Mouse (Mus musculus): ENCODE data around the gene Sgk1. TPM values are rescaled to one million over a fixed set of nuclear protein-coding genes. Genes with fewer than 3 reads are reported as not detected.
"Not testable (repeated sequence)": the region's sequence is repeated elsewhere in the genome, so short reads cannot be mapped to it uniquely, and the experiment has no call there.

Sgk1 gene
- polyA plus RNA-seq, 1 experiment from 2014 or later = 28.2 TPM

DNA sequence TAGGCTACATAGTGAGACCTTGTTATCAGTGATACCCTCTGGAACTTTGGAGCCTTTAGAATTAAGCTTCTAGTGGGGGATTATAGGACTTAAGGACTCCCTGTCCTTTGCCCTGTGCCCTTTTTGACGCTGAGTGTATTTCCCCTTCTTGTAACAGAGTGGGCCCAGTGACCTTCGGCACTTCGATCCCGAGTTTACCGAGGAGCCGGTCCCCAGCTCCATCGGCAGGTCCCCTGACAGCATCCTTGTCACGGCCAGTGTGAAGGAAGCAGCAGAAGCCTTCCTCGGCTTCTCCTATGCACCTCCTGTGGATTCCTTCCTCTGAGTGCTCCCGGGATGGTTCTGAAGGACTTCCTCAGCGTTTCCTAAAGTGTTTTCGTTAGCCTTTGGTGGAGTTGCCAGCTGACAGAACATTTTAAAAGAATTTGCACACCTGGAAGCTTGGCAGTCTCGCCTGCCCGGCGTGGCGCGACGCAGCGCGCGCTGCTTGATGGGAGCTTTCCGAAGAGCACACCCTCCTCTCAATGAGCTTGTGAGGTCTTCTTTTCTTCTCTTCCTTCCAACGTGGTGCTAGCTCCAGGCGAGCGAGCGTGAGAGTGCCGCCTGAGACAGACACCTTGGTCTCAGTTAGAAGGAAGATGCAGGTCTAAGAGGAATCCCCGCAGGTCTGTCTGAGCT, 116.7 kb downstream of the Sgk1 start:
- Histone ChIP-seq H3K27ac (replicated peaks) (no peak overlapping the region), H3K4me3 (no peak overlapping the region), H3K27me3 (no peaks in the 10 kb centered on the region), H3K9ac (replicated peaks) (no peak overlapping the region), H3K4me2 (replicated peaks) (0 out of 2 replicates have a peak overlapping the region, but pooled peaks have one; percentile 17), H3K9me3 (no peaks in the 10 kb centered on the region), H3K36me3 (0 out of 2 replicates have a peak, but pooled peaks cover 6% of the 10 kb centered on the region), H3K4me1 (no peaks in the 10 kb centered on the region; the same call in 1 of the 2 replicates)
- WGBS = 83% methylated on average over 28 of the region's 28 CpGs
- ATAC-seq (ENCODE audit: low FRiP score, low read depth) = no peak

DNA sequence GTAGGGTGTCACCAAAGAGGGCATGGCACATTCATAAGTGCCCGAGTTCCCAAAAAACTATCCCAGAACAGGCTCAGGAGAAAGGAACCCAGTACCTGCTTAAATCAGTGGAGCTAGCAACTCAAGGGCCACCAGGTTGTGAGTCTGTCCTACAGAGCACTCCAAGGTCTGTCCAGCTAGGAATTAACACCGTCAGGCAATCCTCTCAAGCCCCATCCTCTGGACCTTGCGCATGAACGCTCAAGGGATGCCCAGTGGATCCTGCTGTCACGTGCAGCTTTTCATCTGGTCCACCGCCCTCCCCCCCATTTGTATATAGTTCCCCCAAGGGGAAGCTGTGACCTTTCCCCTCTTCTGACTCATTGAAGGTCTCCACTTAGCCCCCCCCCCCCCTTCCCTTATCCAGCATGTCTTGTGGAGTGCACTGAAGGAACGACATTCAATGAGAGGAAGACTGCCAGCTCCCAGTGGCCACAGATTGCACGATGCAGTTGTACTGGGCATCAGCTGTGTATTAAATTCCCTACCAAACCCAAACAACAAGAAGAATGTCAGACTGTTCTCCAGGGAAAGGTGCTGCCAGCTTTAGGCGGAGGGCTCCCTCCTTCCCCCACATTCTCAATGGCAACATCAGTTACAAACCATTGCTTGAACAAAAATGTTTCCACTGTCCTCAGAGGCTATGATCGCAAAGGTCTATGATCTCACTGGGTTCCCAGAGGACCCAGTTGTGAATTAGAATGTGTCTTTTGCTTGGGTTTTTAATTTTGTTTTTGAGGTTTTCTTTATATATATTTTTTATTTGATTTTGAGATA, 118.7 kb downstream of the Sgk1 start:
- no peaks in the 10 kb centered on the region for H3K9me3 ChIP-seq
- H3K27ac ChIP-seq (replicated peaks) = no peak overlapping the region
- no peak overlapping the region for H3K4me2 ChIP-seq (replicated peaks)
- no peak overlapping the region for H3K9ac ChIP-seq (replicated peaks)
- no peaks in the 10 kb centered on the region for H3K4me1 ChIP-seq
- H3K36me3 ChIP-seq = 0 out of 2 replicates have a peak, but pooled peaks cover 6% of the 10 kb centered on the region
- no peak overlapping the region for H3K4me3 ChIP-seq
- WGBS = 57% methylated on average over 10 of the region's 10 CpGs
- no peak for ATAC-seq (ENCODE audit: low FRiP score, low read depth)
- no peaks in the 10 kb centered on the region for H3K27me3 ChIP-seq

DNA sequence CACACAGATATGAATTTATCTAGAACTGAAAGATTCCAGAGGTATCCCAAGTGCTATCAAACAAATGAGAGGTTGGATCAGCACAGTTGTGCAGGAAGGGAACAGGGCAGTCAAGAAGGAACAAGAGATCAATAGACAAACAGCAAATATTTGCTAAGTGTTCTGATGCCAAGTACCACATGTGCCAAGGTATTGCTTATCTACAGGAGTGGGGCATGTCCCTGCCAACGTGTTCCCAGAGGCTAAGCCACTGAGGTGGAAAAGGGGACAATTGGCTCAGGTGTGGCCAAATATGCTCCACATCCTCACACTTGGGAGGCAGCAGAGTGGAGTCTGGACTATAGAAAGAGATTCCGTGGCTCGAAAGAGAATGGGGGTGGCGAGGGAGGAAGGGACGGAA, 119.6 kb downstream of the Sgk1 start:
- Histone ChIP-seq H3K36me3 (0 out of 2 replicates have a peak, but pooled peaks cover 6% of the 10 kb centered on the region), H3K9ac (replicated peaks) (no peak overlapping the region), H3K27ac (replicated peaks) (no peak overlapping the region), H3K4me2 (replicated peaks) (no peak overlapping the region), H3K4me1 (no peaks in the 10 kb centered on the region), H3K9me3 (no peaks in the 10 kb centered on the region), H3K4me3 (no peak overlapping the region), H3K27me3 (no peaks in the 10 kb centered on the region)
- 86% methylated on average over 3 of the region's 5 CpGs for WGBS
- ATAC-seq (ENCODE audit: low FRiP score, low read depth) = no peak

DNA sequence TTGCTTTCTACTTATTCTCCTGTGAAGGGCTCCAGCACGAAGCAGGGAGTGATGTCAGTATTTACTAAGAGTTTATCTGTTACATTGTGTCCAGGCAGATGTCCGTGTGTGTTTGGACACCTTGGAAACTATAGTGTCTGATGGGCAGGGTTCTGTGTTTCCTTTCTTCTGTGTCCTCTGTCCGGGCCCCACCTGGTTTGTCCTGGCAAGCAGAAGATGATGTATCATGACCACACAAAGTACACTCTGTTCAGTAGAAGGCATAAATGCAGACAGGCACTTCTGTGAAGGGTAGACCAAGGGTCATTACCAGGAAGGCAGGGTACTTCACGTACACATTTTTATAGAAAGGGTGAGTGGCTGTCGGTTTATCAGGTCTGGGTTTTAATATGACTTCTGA, 122.8 kb downstream of the Sgk1 start:
- WGBS = 84% methylated on average over 5 of the region's 5 CpGs
- Histone ChIP-seq H3K27ac (replicated peaks) (no peak overlapping the region), H3K4me1 (no peaks in the 10 kb centered on the region), H3K9ac (replicated peaks) (no peak overlapping the region), H3K27me3 (no peaks in the 10 kb centered on the region), H3K4me3 (no peak overlapping the region), H3K4me2 (replicated peaks) (no peak overlapping the region), H3K36me3 (no peaks in the 10 kb centered on the region), H3K9me3 (no peaks in the 10 kb centered on the region)
- no peak for ATAC-seq (ENCODE audit: low FRiP score, low read depth)

DNA sequence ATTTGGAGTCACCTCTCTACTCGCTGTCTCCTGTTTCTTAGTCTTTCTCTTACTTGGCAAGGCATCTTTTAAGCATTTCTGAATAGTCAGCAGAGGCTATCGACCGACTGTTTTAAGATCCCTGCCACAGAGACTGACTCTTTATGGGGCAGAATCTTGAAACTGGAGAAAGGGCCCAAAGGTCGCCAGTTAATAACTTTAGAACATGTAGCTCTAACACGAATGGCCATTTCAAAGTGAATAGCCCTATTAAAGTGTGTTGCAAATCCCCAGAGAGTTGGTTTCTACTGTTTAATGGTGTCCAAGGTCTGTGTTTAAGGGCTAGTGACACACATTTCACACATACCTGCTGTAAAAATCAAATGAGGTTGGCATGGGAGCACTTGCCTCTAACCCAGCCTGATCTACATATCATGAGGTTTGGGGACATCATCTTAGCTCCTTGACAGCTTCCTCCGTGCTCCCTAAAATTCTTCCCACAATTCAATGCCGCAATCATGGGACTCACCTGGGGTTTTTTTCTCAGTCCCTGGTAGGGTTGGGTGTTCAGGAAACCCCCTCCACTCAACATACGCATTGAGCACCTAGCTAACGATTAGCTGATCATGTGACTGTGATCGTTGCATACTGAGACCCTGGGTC, 125.3 kb downstream of the Sgk1 start:
- H3K4me2 ChIP-seq (replicated peaks) = no peak overlapping the region
- 83% methylated on average over 10 of the region's 10 CpGs for WGBS

DNA sequence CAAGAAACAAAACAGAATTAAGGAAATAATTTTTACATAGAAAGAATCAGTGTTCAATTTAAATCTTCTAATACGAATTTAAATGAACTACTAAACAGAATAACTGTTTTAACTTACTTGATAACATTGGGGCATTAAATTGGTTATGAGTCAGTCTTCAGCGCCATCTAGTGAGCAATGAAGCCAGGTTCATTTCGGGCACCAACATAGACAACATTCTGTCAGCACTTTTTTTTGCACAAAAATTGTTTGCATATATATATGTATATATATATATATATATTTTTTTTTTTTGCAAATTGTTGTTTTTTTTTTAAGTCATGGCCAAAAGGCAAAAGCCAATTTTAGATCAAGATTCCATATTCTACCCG, 125.8 kb downstream of the Sgk1 start:
- Histone ChIP-seq H3K4me3 (no peak overlapping the region), H3K9me3 (no peaks in the 10 kb centered on the region), H3K27ac (replicated peaks) (no peak overlapping the region), H3K36me3 (no peaks in the 10 kb centered on the region), H3K4me1 (no peaks in the 10 kb centered on the region), H3K9ac (replicated peaks) (no peak overlapping the region), H3K4me2 (replicated peaks) (no peak overlapping the region), H3K27me3 (no peaks in the 10 kb centered on the region)
- no peak for ATAC-seq (ENCODE audit: low FRiP score, low read depth)
- 48% methylated on average over 4 of the region's 4 CpGs for WGBS

More for the DNA sequence above, 125.3 kb downstream of the Sgk1 start:
- no peaks in the 10 kb centered on the region for H3K27me3 ChIP-seq
- no peaks in the 10 kb centered on the region for H3K36me3 ChIP-seq
- no peak for ATAC-seq (ENCODE audit: low FRiP score, low read depth)
- H3K4me3 ChIP-seq = no peak overlapping the region
- no peak overlapping the region for H3K27ac ChIP-seq (replicated peaks)
- H3K4me1 ChIP-seq = no peaks in the 10 kb centered on the region
- H3K9ac ChIP-seq (replicated peaks) = no peak overlapping the region
- H3K9me3 ChIP-seq = no peaks in the 10 kb centered on the region

DNA sequence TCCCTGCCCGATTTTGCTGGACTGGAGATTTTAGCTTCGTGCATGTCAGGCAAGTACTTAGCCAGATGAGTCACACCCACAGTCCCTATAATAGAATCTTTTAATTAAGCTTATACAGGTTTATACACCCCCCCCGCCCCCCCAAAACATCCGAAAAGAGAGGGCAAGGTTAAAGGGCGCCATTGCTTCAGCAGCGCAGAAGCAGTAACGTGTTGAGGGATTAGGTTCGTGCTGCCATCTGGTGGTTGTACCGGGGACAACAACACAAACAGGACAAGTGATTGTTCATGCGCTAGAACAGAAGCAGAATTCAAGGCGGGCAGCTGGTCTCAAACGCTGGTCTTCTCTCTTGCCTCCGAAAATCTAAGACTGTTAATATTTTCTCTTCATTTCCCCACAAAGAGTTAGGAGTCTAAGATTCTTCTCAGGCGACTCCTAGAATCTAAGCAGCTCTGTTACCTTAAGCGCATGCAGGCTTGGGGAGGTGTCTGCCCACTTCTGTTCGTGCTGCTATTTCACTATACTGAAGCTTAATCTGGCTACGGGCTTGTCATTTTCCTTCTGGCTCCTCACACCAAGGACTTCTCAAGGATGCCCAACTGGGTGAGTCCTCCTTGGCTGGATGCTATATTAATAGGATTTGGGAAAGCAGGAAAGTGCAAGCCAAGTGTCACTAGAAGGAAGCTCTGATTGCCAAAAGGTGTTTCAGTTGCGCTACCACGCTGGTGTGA, 128.3 kb downstream of the Sgk1 start:
- Histone ChIP-seq H3K9ac (replicated peaks) (no peak overlapping the region), H3K4me2 (replicated peaks) (no peak overlapping the region), H3K36me3 (no peaks in the 10 kb centered on the region), H3K27me3 (no peaks in the 10 kb centered on the region), H3K4me1 (no peaks in the 10 kb centered on the region), H3K4me3 (no peak overlapping the region), H3K27ac (replicated peaks) (no peak overlapping the region), H3K9me3 (no peaks in the 10 kb centered on the region)
- peak; percentile 41; the same call in 1 of the 2 replicates for ATAC-seq (ENCODE audit: low FRiP score, low read depth)
- WGBS = 44% methylated on average over 19 of the region's 19 CpGs

DNA sequence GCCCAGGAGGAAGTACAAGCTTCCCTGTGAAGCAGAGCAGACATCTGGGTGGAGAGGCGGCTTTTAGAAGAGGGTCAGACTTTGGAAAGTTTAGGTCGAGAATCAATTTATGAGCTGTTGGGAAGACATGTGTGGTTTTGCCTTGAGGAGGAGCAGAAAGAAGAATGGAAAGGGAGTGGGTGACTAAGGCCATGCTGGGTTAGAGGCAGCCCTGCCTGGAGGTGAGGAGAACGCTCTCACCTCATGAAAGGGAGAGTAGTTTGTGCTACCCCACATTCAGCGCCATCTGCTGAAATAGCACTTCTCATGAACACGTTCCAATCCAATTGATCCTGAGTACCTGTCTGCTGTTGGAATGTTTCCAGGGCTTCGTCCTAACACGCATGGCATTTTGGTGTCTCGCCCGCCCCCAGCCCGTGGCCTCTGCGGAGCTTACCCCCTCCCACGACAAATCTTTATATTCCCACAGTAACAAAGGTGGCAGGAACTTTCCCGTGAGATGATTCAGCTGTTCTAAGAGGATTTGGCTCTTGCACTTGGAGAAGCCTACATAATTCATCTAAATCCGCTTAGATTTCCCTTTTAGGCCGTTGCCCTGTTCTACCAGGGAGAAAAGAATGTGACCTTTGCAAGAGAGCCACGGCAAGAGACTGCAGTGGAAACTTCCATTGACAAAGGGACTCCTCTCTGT, 135.6 kb downstream of the Sgk1 start:
- no peak overlapping the region for H3K9ac ChIP-seq (replicated peaks)
- peak; percentile 62; the same call in 1 of the 2 replicates for ATAC-seq (ENCODE audit: low FRiP score, low read depth)
- WGBS = 29% methylated on average over 16 of the region's 16 CpGs
- H3K4me1 ChIP-seq = peaks cover 4% of the 10 kb centered on the region; the same call in 1 of the 2 replicates
- no peak overlapping the region for H3K4me3 ChIP-seq
- no peak overlapping the region for H3K4me2 ChIP-seq (replicated peaks)
- no peaks in the 10 kb centered on the region for H3K9me3 ChIP-seq
- 0 out of 2 replicates have a peak overlapping the region, but pooled peaks have one; percentile 15 for H3K27ac ChIP-seq (replicated peaks)
- no peaks in the 10 kb centered on the region for H3K36me3 ChIP-seq
- H3K27me3 ChIP-seq = no peaks in the 10 kb centered on the region

DNA sequence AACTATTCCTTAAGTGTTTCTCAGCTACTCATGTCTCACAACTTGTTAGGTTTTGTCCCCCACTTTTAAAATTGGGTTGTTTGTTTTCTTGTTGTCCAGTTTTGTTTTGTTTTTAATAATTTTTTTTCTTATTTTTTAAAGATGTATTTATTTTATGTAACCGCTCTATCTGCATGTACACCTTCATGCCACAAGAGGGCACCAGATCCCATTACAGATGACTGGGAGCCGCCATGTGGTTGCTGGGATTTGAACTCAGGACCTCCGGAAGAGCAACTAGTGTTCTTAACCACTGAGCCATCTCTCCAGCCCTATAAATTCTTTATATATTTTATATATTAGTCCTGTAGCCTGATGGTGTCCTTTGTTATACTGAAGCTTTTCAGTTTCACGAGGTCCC, 136.6 kb downstream of the Sgk1 start:
- Histone ChIP-seq H3K36me3 (no peaks in the 10 kb centered on the region), H3K4me2 (replicated peaks) (no peak overlapping the region), H3K27ac (replicated peaks) (no peak overlapping the region), H3K9me3 (no peaks in the 10 kb centered on the region), H3K9ac (replicated peaks) (no peak overlapping the region), H3K27me3 (no peaks in the 10 kb centered on the region), H3K4me3 (no peak overlapping the region), H3K4me1 (peaks cover 4% of the 10 kb centered on the region; the same call in 1 of the 2 replicates)
- 94% methylated on average over 4 of the region's 4 CpGs for WGBS
- ATAC-seq (ENCODE audit: low FRiP score, low read depth) = no peak

DNA sequence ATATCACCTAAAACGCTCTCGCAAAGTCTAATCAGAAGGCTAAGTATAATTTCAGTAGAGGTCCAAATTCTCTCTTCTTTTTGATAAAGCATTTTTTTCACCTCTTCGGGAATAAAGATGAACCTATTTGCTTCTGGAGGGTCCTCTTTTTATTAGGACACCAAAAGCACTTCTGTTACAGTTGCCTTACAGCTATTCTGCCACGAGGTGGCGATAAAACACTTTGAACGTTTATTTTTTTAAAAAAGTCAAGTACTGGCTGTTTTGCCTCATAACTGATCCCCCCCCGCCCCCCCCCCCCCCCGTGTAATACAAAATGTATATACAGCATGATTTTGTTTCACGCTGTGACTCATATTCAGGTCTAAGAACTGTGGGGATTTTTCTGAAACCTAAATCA, 152.3 kb downstream of the Sgk1 start:
- H3K4me3 ChIP-seq = no peak overlapping the region
- no peaks in the 10 kb centered on the region for H3K4me1 ChIP-seq
- no peak overlapping the region for H3K4me2 ChIP-seq (replicated peaks)
- no peak overlapping the region for H3K9ac ChIP-seq (replicated peaks)
- WGBS = 10% methylated on average over 9 of the region's 9 CpGs
- no peaks in the 10 kb centered on the region for H3K27me3 ChIP-seq
- no peaks in the 10 kb centered on the region for H3K36me3 ChIP-seq
- no peak overlapping the region for H3K27ac ChIP-seq (replicated peaks)
- ATAC-seq (ENCODE audit: low FRiP score, low read depth) = no peak
- H3K9me3 ChIP-seq = peaks cover 7% of the 10 kb centered on the region; the same call in 1 of the 2 replicates

DNA sequence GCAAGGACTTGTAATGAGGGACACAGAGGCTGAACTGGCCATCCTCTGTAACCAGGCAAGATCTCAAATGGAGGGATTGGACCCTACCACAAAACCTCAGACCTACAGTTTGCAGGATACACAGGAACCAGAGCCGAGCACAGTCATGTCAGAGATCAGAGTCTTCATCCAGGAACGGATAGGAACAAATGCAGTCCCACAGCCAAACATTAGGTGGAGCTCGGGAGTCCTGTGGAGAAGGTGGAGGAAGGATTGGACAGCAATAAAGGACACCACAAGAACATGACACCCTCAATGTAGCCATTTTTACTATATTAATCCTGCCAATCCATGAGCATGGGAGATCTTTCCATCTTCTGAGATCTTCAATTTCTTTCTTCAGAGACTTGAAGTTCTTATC, 154.3 kb downstream of the Sgk1 start:
- H3K27ac ChIP-seq (replicated peaks); H3K27me3 ChIP-seq; ATAC-seq (ENCODE audit: low FRiP score, low read depth); H3K9ac ChIP-seq (replicated peaks); H3K9me3 ChIP-seq; H3K4me3 ChIP-seq; H3K36me3 ChIP-seq; H3K4me1 ChIP-seq; H3K4me2 ChIP-seq (replicated peaks): not testable (repeated sequence)
- WGBS = 10% methylated on average over 3 of the region's 3 CpGs

Data from midbrain, embryonic 12.5 days (tissue).